Mouse (Mus musculus): ENCODE results near the gene Wipf3. TPM values are rescaled to one million over a fixed set of nuclear protein-coding genes. Genes with fewer than 3 reads are reported as not detected.

The Wipf3 gene
- polyA plus RNA-seq, 3 experiments from 2014 or later: 0.19 TPM; not detected in 2

- ATAC-seq: no peak
Observed at GRCm38 (mm10) chr6:54537053-54537452, 107.7 kb downstream of the Wipf3 start.

- ATAC-seq: no peak
Observed at GRCm38 (mm10) chr6:54538773-54539173, 109.4 kb downstream of the Wipf3 start.

- ATAC-seq: no peak
Observed at GRCm38 (mm10) chr6:54539396-54539795, 110.0 kb downstream of the Wipf3 start.

GRCm38 (mm10) chr6:54540252-54540887 is 111.0 kb downstream of the Wipf3 start:
- no peak for ATAC-seq

- no peak for ATAC-seq
Observed at GRCm38 (mm10) chr6:54542836-54543235, 113.4 kb downstream of the Wipf3 start.

- no peak for ATAC-seq
Observed at GRCm38 (mm10) chr6:54543646-54544045, 114.2 kb downstream of the Wipf3 start.

GRCm38 (mm10) chr6:54548314-54549019 is 119.1 kb downstream of the Wipf3 start:
- no peak for ATAC-seq

GRCm38 (mm10) chr6:54549311-54549710 is 119.9 kb downstream of the Wipf3 start:
- ATAC-seq: no peak

- ATAC-seq: no peak
Observed at GRCm38 (mm10) chr6:54550801-54551323, 121.5 kb downstream of the Wipf3 start.

GRCm38 (mm10) chr6:54552721-54553413 is 123.5 kb downstream of the Wipf3 start:
- no peak for ATAC-seq

Other genes with a start within 250 kb of the Wipf3 start
- gene Prr15, start 103.8 kb upstream of the Wipf3 start, polyA plus RNA-seq (2017; shearing (Covaris generic)): under 1 TPM in 2 of 3 experiments, not detected in 1; 0.39 to 0.59 TPM
- under 1 TPM in 1 of 3 experiments, not detected in 2; 0.13 TPM for gene Scrn1, start 136.9 kb downstream of the Wipf3 start, polyA plus RNA-seq (2017; shearing (Covaris generic))
- 1 to 10 TPM; 1.3 to 1.6 (median 1.5) TPM for gene Plekha8, start 165.5 kb downstream of the Wipf3 start, polyA plus RNA-seq (2017; shearing (Covaris generic))
- gene Fkbp14, start 167.7 kb downstream of the Wipf3 start, polyA plus RNA-seq (2017; shearing (Covaris generic)): not detected

All from inflammation-experienced regulatory T-cells, adult 6 months (primary cell).